Mouse (Mus musculus): ENCODE data around the gene Gadd45b.

DNA sequence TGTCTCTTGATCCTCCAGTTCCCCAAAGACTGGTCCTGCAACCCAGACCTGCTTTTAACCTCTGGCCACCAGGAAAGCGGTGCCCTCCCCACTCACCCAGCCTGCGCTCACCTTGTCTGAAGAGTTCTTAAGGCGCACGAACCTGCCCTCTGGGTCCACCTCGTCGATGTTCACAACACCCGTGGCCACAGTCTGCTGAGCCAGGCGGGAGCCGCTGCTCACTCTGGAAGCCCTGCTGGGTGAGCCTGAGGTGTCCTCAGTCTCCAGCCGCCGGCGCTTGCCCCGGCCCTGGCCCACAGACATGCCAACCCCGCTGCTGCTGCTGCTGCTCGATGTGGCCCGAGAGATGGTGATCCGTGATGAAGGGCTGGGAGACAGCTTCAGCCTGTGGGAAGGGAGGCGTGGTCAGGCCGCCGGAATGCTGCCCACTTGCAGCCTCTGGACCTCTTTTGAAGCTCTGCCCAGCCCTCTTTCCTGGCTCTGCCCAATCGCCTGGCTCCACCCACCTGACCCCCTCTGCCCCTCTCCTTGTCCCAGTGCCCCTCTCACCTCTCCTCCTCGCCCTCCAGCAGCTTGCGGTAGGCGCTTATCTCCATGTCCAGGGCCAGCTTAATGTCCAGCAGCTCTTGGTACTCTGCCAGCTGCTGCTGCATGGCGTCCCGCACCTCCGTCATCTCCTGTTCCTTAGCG, 25.7 kb upstream of the Gadd45b start:
- no peak for TF ChIP-seq CTCF (IDR thresholded peaks at IDR 0.05; ENCODE audit: low read depth)
- TF ChIP-seq EP300 (optimal IDR thresholded peaks at IDR 0.05) = peak; percentile 51

All from stomach, postnatal 0 days (tissue).